Mouse (Mus musculus) heart, postnatal 0 days (tissue): ENCODE measurements around the gene Csnk2b.

Experiments
- CTCF ChIP-seq: IDR thresholded peaks from 2 replicates; pipeline ENCODE4 v1.5.1; 2016; ENCODE audit warnings: antibody characterized with exemption, control low read depth, low read depth
- EP300 ChIP-seq: IDR thresholded peaks from 2 replicates; pipeline ENCODE4 v1.6.1; 2016; ENCODE audit warnings: antibody characterized with exemption, low read depth

DNA sequence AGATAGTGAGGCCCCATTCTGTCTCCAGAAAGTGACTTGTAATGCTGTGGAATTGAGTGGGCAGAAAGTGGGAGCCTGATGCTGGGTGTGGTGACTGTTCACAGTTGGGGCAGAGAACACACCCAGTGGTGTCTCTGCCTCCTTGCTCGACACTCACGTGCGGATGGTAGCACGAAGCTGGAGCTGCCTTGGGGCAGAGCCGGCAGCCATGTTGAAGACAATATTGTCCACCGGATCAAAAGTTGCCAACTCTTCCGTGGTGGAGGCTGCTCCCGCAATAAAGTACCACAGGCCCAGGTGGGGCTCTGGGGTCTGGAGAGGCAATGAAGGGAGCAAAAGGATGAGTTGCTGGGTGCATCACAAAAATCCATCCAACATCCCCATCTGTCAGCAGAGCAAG, 9.2 kb upstream of the Csnk2b start:
- TF ChIP-seq CTCF = no peak
- TF ChIP-seq EP300 = no peak
